Mouse (Mus musculus) kidney, adult 9 months (tissue): ENCODE results near the gene Rmnd5b.
A peak's percentile ranks its signal among the peaks of the same experiment; 100 is the strongest.
"Not testable (repeated sequence)": the region's sequence is repeated elsewhere in the genome, so short reads cannot be mapped to it uniquely, and the experiment has no call there.

ENCODE experiments used
- DNase-seq: peaks from one replicate; pipeline ENCODE4 v3.0.0; 2022

The Rmnd5b gene

GRCm38 (mm10) chr11:51649111-51649888 is 13.6 kb upstream of the Rmnd5b start:
- no peak for DNase-seq

GRCm38 (mm10) chr11:51648566-51648965 is 12.9 kb upstream of the Rmnd5b start:
- peak; percentile 36 for DNase-seq

- DNase-seq = peak; percentile 66
Measured at GRCm38 (mm10) chr11:51646751-51647667, 11.3 kb upstream of the Rmnd5b start.

- DNase-seq = no peak
Measured at GRCm38 (mm10) chr11:51646245-51646644, 10.5 kb upstream of the Rmnd5b start.

GRCm38 (mm10) chr11:51645293-51645692 is 9.6 kb upstream of the Rmnd5b start:
- no peak for DNase-seq

GRCm38 (mm10) chr11:51644217-51644616 is 8.5 kb upstream of the Rmnd5b start:
- DNase-seq = no peak

GRCm38 (mm10) chr11:51643761-51644160 is 8.1 kb upstream of the Rmnd5b start:
- no peak for DNase-seq

- no peak for DNase-seq
Measured at GRCm38 (mm10) chr11:51643202-51643601, 7.5 kb upstream of the Rmnd5b start.

- no peak for DNase-seq
Measured at GRCm38 (mm10) chr11:51640748-51641147, 5.1 kb upstream of the Rmnd5b start.

GRCm38 (mm10) chr11:51638497-51638896 is 2.8 kb upstream of the Rmnd5b start:
- no peak for DNase-seq

- peak; percentile 39 for DNase-seq
Measured at GRCm38 (mm10) chr11:51637971-51638414, 2.3 kb upstream of the Rmnd5b start.

- DNase-seq = peak; percentile 82
Measured at GRCm38 (mm10) chr11:51636323-51636684, 608 bp upstream of the Rmnd5b start.

GRCm38 (mm10) chr11:51635127-51635524 is 570 bp downstream of the Rmnd5b start:
- DNase-seq = no peak

GRCm38 (mm10) chr11:51633721-51634120 is 2.0 kb downstream of the Rmnd5b start:
- DNase-seq = no peak

GRCm38 (mm10) chr11:51633200-51633599 is 2.5 kb downstream of the Rmnd5b start:
- DNase-seq = not testable (repeated sequence)

GRCm38 (mm10) chr11:51632130-51632753 is 3.5 kb downstream of the Rmnd5b start:
- DNase-seq = peak; percentile 49

- DNase-seq = no peak
Measured at GRCm38 (mm10) chr11:51629651-51630314, 5.9 kb downstream of the Rmnd5b start.

- no peak for DNase-seq
Measured at GRCm38 (mm10) chr11:51627907-51628306, 7.8 kb downstream of the Rmnd5b start.

GRCm38 (mm10) chr11:51627425-51627824 is 8.3 kb downstream of the Rmnd5b start:
- DNase-seq = no peak

GRCm38 (mm10) chr11:51625187-51625820 is 10.4 kb downstream of the Rmnd5b start:
- no peak for DNase-seq

- DNase-seq = no peak
Measured at GRCm38 (mm10) chr11:51622971-51623491, 12.7 kb downstream of the Rmnd5b start.

GRCm38 (mm10) chr11:51621776-51622175 is 13.9 kb downstream of the Rmnd5b start:
- DNase-seq = peak; percentile 68
